Mouse (Mus musculus): ENCODE measurements at regions not wholly inside any gene's neighbourhood (a gene's known extent, or its start where the extent isn't known, plus 50 kb on each side); places are given as distances from the start of the nearest gene placed in this dataset.

DNA sequence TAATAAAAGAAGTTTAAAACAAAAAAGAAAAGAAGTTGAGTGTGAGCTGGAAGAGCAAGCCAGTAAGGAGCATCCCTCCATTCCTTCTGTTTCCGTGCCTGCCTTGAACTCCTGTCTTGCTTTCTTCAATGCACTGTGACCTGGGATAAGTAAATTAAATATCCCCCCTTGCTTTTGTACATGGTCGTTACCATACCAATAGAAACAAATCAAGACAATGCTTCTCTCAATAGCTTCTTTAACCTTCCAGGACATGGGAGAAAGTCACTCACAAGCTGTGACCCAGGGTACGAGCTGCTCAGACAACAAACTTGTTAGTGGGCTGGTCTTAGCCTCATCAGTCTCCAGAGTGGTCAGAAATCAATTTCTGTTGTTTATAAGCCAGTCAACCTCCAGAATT lies 53.4 kb upstream of the Nkd1 start:
- no peak overlapping the region for H3ac ChIP-seq (ENCODE audit: control insufficient read depth, insufficient read length)
- no peak for TF ChIP-seq USF1 (IDR thresholded peaks at IDR 0.05; ENCODE audit: low read depth)
- TF ChIP-seq TCF12 (IDR thresholded peaks at IDR 0.05; ENCODE audit: insufficient read depth, poor library complexity, severe bottlenecking), result no peak
- no peak for TF ChIP-seq MAX (IDR thresholded peaks at IDR 0.05; ENCODE audit: low read depth)
- TF ChIP-seq REST (IDR thresholded peaks at IDR 0.05; ENCODE audit: insufficient read depth, insufficient read length), result no peak
- no peak for TF ChIP-seq E2F4 (IDR thresholded peaks at IDR 0.05; ENCODE audit: insufficient read depth)
- TF ChIP-seq SRF (IDR thresholded peaks at IDR 0.05; ENCODE audit: control insufficient read depth, insufficient read length, low read depth), result no peak
- TF ChIP-seq POLR2A (IDR thresholded peaks at IDR 0.05; ENCODE audit: insufficient read length, low read depth), result no peak
- no peak for TF ChIP-seq POLR2AphosphoS2 (IDR thresholded peaks at IDR 0.05; ENCODE audit: insufficient read length, low read depth)
- no peak for TF ChIP-seq MYOD1 (IDR thresholded peaks at IDR 0.05; ENCODE audit: control insufficient read depth in 1 of 3, insufficient read length in 2 of 3, low read depth in 2 of 3)
- no peak for TF ChIP-seq CEBPB (IDR thresholded peaks at IDR 0.05; ENCODE audit: insufficient read depth, poor library complexity, severe bottlenecking)
- TF ChIP-seq MYOG (IDR thresholded peaks at IDR 0.05; ENCODE audit: control insufficient read depth in 1 of 3, insufficient read depth in 1 of 3, insufficient read length in 2 of 3, low read depth in 2 of 3), result no peak
- no peak for TF ChIP-seq TCF3 (IDR thresholded peaks at IDR 0.05; ENCODE audit: insufficient read length, low read depth)

DNA sequence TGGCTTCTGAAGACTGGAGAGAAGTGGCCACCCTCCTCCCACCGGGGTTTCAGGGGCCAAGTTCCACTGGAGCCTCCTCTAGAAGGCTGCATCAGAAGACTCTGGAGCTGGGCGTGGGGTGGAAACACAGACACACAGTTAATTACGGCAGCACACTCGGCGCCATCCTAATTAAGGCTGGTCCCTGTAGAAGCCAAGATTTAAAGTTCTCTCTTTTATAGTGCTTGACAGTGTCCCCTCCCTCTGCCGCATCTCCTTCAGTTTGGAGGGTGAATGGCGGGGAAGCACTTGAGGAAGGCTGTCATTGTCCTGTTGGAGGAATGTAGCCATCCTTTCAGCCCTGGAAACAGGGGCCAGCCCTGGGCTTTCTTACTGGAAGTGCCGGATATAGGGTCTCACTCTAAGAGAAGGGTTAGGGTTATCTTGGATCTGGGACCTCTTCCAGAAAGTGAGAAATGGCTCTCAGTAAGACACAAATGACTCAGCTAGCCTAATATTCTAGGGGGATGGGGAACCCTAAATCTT lies 50.2 kb upstream of the Nkd1 start:
- Histone ChIP-seq H3K79me2 (ENCODE audit: control insufficient read depth, insufficient read depth) (no peaks in the 10 kb centered on the region), H3ac (ENCODE audit: control insufficient read depth, insufficient read length) (no peak overlapping the region), H3K27me3 (ENCODE audit: control insufficient read depth, insufficient read depth, insufficient read length) (peaks cover 40% of the 10 kb centered on the region), H3K4me3 (no peak overlapping the region), H3K36me3 (ENCODE audit: control insufficient read depth, insufficient read depth) (no peaks in the 10 kb centered on the region), H3K4me2 (ENCODE audit: low read depth) (no peak overlapping the region)
- TF ChIP-seq E2F4 (IDR thresholded peaks at IDR 0.05; ENCODE audit: insufficient read depth) (no peak), POLR2AphosphoS2 (IDR thresholded peaks at IDR 0.05; ENCODE audit: insufficient read length, low read depth) (no peak)

More for the DNA sequence above, 53.4 kb upstream of the Nkd1 start:
- Histone ChIP-seq H3K4me3 (no peak overlapping the region), H3K79me2 (ENCODE audit: control insufficient read depth, insufficient read depth) (no peaks in the 10 kb centered on the region), H3K27me3 (ENCODE audit: control insufficient read depth, insufficient read depth, insufficient read length) (peaks cover 34% of the 10 kb centered on the region), H3K4me2 (ENCODE audit: low read depth) (no peak overlapping the region), H3K36me3 (ENCODE audit: control insufficient read depth, insufficient read depth) (no peaks in the 10 kb centered on the region)
